Mouse (Mus musculus): ENCODE data around the gene Cd22.
A peak's percentile ranks its signal among the peaks of the same experiment; 100 is the strongest.
"Not testable (repeated sequence)": the region's sequence is repeated elsewhere in the genome, so short reads cannot be mapped to it uniquely, and the experiment has no call there.

Gene Cd22

GRCm38 (mm10) chr7:30880176-30880575, at the start of gene Cd22:
TSS of gene Cd22 (minus strand) at chr7:30880342.
- no peak for DNase-seq (ENCODE audit: low read depth, low spot score)

GRCm38 (mm10) chr7:30924581-30924980, 44.4 kb upstream of the Cd22 start, which contains the start of gene Hamp2:
TSS of gene Hamp2 (minus strand) at chr7:30924681.
- not testable (repeated sequence) for DNase-seq (ENCODE audit: low read depth, low spot score)

- DNase-seq (ENCODE audit: low read depth, low spot score) = no peak
Observed at GRCm38 (mm10) chr7:30924071-30924470, 43.9 kb upstream of the Cd22 start.

- not testable (repeated sequence) for DNase-seq (ENCODE audit: low read depth, low spot score)
Observed at GRCm38 (mm10) chr7:30922490-30922889, 42.3 kb upstream of the Cd22 start.

GRCm38 (mm10) chr7:30920217-30920616, 40.1 kb upstream of the Cd22 start:
- no peak for DNase-seq (ENCODE audit: low read depth, low spot score)

- no peak for DNase-seq (ENCODE audit: low read depth, low spot score)
Observed at GRCm38 (mm10) chr7:30917219-30917618, 37.1 kb upstream of the Cd22 start.

- DNase-seq (ENCODE audit: low read depth, low spot score) = no peak
Observed at GRCm38 (mm10) chr7:30916713-30917112, 36.6 kb upstream of the Cd22 start.

GRCm38 (mm10) chr7:30914732-30915131, 34.6 kb upstream of the Cd22 start, which contains the start of gene Mag:
TSS of gene Mag (minus strand) at chr7:30914873.
- no peak for DNase-seq (ENCODE audit: low read depth, low spot score)

GRCm38 (mm10) chr7:30909773-30910172, 29.6 kb upstream of the Cd22 start:
- DNase-seq (ENCODE audit: low read depth, low spot score) = no peak

- DNase-seq (ENCODE audit: low read depth, low spot score) = no peak
Observed at GRCm38 (mm10) chr7:30908992-30909431, 28.9 kb upstream of the Cd22 start.

GRCm38 (mm10) chr7:30908277-30908991, 28.3 kb upstream of the Cd22 start:
- DNase-seq (ENCODE audit: low read depth, low spot score) = no peak

- no peak for DNase-seq (ENCODE audit: low read depth, low spot score)
Observed at GRCm38 (mm10) chr7:30904042-30904441, 23.9 kb upstream of the Cd22 start.

- no peak for DNase-seq (ENCODE audit: low read depth, low spot score)
Observed at GRCm38 (mm10) chr7:30895217-30895616, 15.1 kb upstream of the Cd22 start.

- no peak for DNase-seq (ENCODE audit: low read depth, low spot score)
Observed at GRCm38 (mm10) chr7:30892515-30892914, 12.4 kb upstream of the Cd22 start.

GRCm38 (mm10) chr7:30891746-30892145, 11.6 kb upstream of the Cd22 start:
- DNase-seq (ENCODE audit: low read depth, low spot score) = no peak

- no peak for DNase-seq (ENCODE audit: low read depth, low spot score)
Observed at GRCm38 (mm10) chr7:30890681-30891080, 10.5 kb upstream of the Cd22 start.

- DNase-seq (ENCODE audit: low read depth, low spot score) = no peak
Observed at GRCm38 (mm10) chr7:30888786-30889185, 8.6 kb upstream of the Cd22 start.

GRCm38 (mm10) chr7:30887568-30888188, 7.5 kb upstream of the Cd22 start:
- no peak for DNase-seq (ENCODE audit: low read depth, low spot score)

GRCm38 (mm10) chr7:30886852-30887251, 6.7 kb upstream of the Cd22 start:
- DNase-seq (ENCODE audit: low read depth, low spot score) = no peak

- no peak for DNase-seq (ENCODE audit: low read depth, low spot score)
Observed at GRCm38 (mm10) chr7:30884047-30884446, 3.9 kb upstream of the Cd22 start.

GRCm38 (mm10) chr7:30881367-30881766, 1.2 kb upstream of the Cd22 start:
- DNase-seq (ENCODE audit: low read depth, low spot score) = no peak

GRCm38 (mm10) chr7:30878950-30879349, 1.2 kb downstream of the Cd22 start:
- no peak for DNase-seq (ENCODE audit: low read depth, low spot score)

- DNase-seq (ENCODE audit: low read depth, low spot score) = peak; percentile 54
Observed at GRCm38 (mm10) chr7:30873083-30873482, 7.1 kb downstream of the Cd22 start.
